Mouse (Mus musculus) liver, postnatal 0 days (tissue): Measurements from ENCODE around the gene Tdrkh. TPM values are rescaled to one million over a fixed set of nuclear protein-coding genes. Genes with fewer than 3 reads are reported as not detected.

Experiments
- ATAC-seq: fragments of 200-750 bp; cut with Nextera tagmentation; 2 replicates; pipeline ENCODE4 v1.8.0; 2017; ENCODE audit warnings: mild to moderate bottlenecking, moderate library complexity
- DNase-seq: peaks from one replicate; pipeline ENCODE4 v3.0.0-alpha.2; 2016
- H3K27ac ChIP-seq: fragments of 300-500 bp; sonication (generic); 2 replicates; pipeline ENCODE4 v1.5.1; 2014; ENCODE audit warnings: antibody characterized with exemption, moderate library complexity, mild to moderate bottlenecking, low read depth
- H3K27me3 ChIP-seq: fragments of 300-500 bp; sonication (generic); 2 replicates; pipeline ENCODE4 v1.6.1; 2014; ENCODE audit warnings: low read length, control low read depth, mixed read lengths; ENCODE audit not compliant: insufficient read depth
- H3K36me3 ChIP-seq: fragments of 300-500 bp; sonication (generic); replicated peaks from 2 replicates; pipeline ENCODE4 v1.6.1; 2014; ENCODE audit warnings: mild to moderate bottlenecking, control low read depth, low read length, moderate library complexity, mixed read lengths; ENCODE audit not compliant: insufficient read depth
- H3K4me1 ChIP-seq: fragments of 300-500 bp; sonication (generic); 2 replicates; pipeline ENCODE4 v1.6.1; 2014; ENCODE audit warnings: antibody characterized with exemption, mild to moderate bottlenecking, control low read depth; ENCODE audit not compliant: insufficient read depth
- H3K4me2 ChIP-seq: fragments of 300-500 bp; sonication (generic); 2 replicates; pipeline ENCODE4 v1.6.1; 2014; ENCODE audit warnings: low read depth, mild to moderate bottlenecking, low read length, moderate library complexity, mixed read lengths
- H3K4me3 ChIP-seq: fragments of 300-500 bp; sonication (generic); 2 replicates; pipeline ENCODE4 v1.5.1; 2014; ENCODE audit warnings: low read depth, low read length
- H3K9ac ChIP-seq: fragments of 300-500 bp; sonication (generic); replicated peaks from 2 replicates; pipeline ENCODE4 v1.6.1; 2014; ENCODE audit warnings: mild to moderate bottlenecking, moderate library complexity
- H3K9me3 ChIP-seq: fragments of 300-500 bp; sonication (generic); 2 replicates; pipeline ENCODE4 v1.6.1; 2016; ENCODE audit warnings: mild to moderate bottlenecking, control low read depth, low read length, mixed read lengths
- CTCF ChIP-seq: sonication (generic); IDR thresholded peaks from 2 replicates; pipeline ENCODE4 v1.5.1; 2016; ENCODE audit warnings: antibody characterized with exemption, low read depth
- EP300 ChIP-seq: IDR thresholded peaks from 2 replicates; pipeline ENCODE4 v1.6.1; 2016; ENCODE audit warnings: antibody characterized with exemption, low read depth, mild to moderate bottlenecking
- WGBS: fragments of 180-500 bp; shearing (Covaris S2); extraction: QIAGEN DNeasy Blood & Tissue Kit; methylation state at CpG from one replicate; pipeline ENCODE4 v1.1.7; 2014; ENCODE audit not compliant: insufficient replicate concordance; 5-methylcytosine and 5-hydroxymethylcytosine counted together
- polyA plus RNA-seq: library from polyadenylated mRNA; unstranded; fragments of >200 nt; fragmentation: Nextera tagmentation; extraction: Ambion mirVana; gene quantifications from 2 replicates; pipeline ENCODE4 v1.2.1, GENCODE M21; 2015

The Tdrkh gene
- polyA plus RNA-seq, 1 experiment from 2014 or later = 7.1 TPM

DNA sequence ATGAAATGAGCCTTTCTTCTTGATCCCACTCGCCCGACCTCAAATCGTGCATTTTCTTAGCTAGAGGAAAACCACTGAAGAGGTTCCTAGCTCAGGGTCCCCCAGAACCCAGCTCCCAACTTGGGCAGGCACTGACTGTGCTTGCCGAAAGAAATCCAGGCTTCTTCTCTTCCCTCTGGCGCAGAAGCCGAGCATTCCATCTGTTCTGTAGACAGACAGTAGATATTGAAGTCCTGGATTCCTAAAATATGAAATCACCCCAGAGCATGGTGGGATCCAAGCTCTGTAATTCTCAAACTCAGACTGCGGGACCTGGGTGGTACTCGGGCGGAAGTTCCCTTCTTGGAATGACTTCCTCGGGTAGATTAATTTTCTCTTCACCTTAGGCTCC is 60.0 kb downstream of the Tdrkh start:
- DNase-seq = no peak
- no peaks in the 10 kb centered on the region for H3K9me3 ChIP-seq
- H3K4me2 ChIP-seq = no peak overlapping the region
- no peak for TF ChIP-seq CTCF
- no peak for TF ChIP-seq EP300
- no peaks in the 10 kb centered on the region for H3K4me1 ChIP-seq
- no peak overlapping the region for H3K27ac ChIP-seq
- H3K27me3 ChIP-seq = no peaks in the 10 kb centered on the region
- H3K36me3 ChIP-seq = no peaks in the 10 kb centered on the region
- H3K9ac ChIP-seq = no peak overlapping the region
- no peak overlapping the region for H3K4me3 ChIP-seq
- 63% methylated on average over 10 of the region's 10 CpGs for WGBS
- no peak for ATAC-seq

- Histone ChIP-seq H3K36me3 (no peaks in the 10 kb centered on the region), H3K9me3 (no peaks in the 10 kb centered on the region), H3K27ac (no peak overlapping the region), H3K4me2 (no peak overlapping the region), H3K4me3 (no peak overlapping the region), H3K27me3 (peaks cover 3% of the 10 kb centered on the region; the same call in 1 of the 2 replicates), H3K4me1 (no peaks in the 10 kb centered on the region), H3K9ac (no peak overlapping the region)
- no peak for DNase-seq
- ATAC-seq = no peak
- TF ChIP-seq EP300 (no peak), CTCF (no peak)
- 47% methylated on average over 5 of the region's 5 CpGs for WGBS
Measured at GRCm38 (mm10) chr3:94473567-94474232, 60.6 kb downstream of the Tdrkh start.

- peaks cover 24% of the 10 kb centered on the region for H3K27me3 ChIP-seq
- TF ChIP-seq EP300 = no peak
- TF ChIP-seq CTCF = no peak
- DNase-seq (no peak), ATAC-seq (no peak)
- no peak overlapping the region for H3K4me2 ChIP-seq
- no peaks in the 10 kb centered on the region for H3K36me3 ChIP-seq
- no peaks in the 10 kb centered on the region for H3K4me1 ChIP-seq
- H3K9me3 ChIP-seq = no peaks in the 10 kb centered on the region
- H3K4me3 ChIP-seq = no peak overlapping the region
- H3K9ac ChIP-seq = no peak overlapping the region
- H3K27ac ChIP-seq = no peak overlapping the region
- 49% methylated on average over 8 of the region's 8 CpGs for WGBS
Measured at GRCm38 (mm10) chr3:94476301-94477035, 63.4 kb downstream of the Tdrkh start.

- no peaks in the 10 kb centered on the region for H3K36me3 ChIP-seq
- no peaks in the 10 kb centered on the region for H3K4me1 ChIP-seq
- no peak overlapping the region for H3K9ac ChIP-seq
- 65% methylated on average over 4 of the region's 4 CpGs for WGBS
- no peaks in the 10 kb centered on the region for H3K9me3 ChIP-seq
- no peak for TF ChIP-seq CTCF
- TF ChIP-seq EP300 = no peak
- H3K27ac ChIP-seq = no peak overlapping the region
- no peak overlapping the region for H3K4me3 ChIP-seq
- ATAC-seq (no peak), DNase-seq (no peak)
- peaks cover 24% of the 10 kb centered on the region for H3K27me3 ChIP-seq
- H3K4me2 ChIP-seq = no peak overlapping the region
Measured at GRCm38 (mm10) chr3:94477444-94477843, 64.4 kb downstream of the Tdrkh start.

- WGBS = 3% methylated on average over 13 of the region's 14 CpGs
- no peak for DNase-seq
- TF ChIP-seq CTCF (no peak), EP300 (no peak)
- Histone ChIP-seq H3K36me3 (no peaks in the 10 kb centered on the region), H3K27me3 (peaks cover 24% of the 10 kb centered on the region), H3K4me3 (no peak within 1 kb of the TSS), H3K9me3 (no peaks in the 10 kb centered on the region), H3K4me2 (no peak within 1 kb of the TSS), H3K9ac (no peak within 1 kb of the TSS), H3K27ac (no peak within 1 kb of the TSS), H3K4me1 (no peaks in the 10 kb centered on the region)
- peak; percentile 67 for ATAC-seq
Measured at GRCm38 (mm10) chr3:94477981-94478422, 64.9 kb downstream of the Tdrkh start, which contains the start of gene Celf3. Gene Celf3, plus strand, starts transcription at chr3:94478295.

GRCm38 (mm10) chr3:94478591-94479169 is 65.6 kb downstream of the Tdrkh start:
- peaks cover 24% of the 10 kb centered on the region for H3K27me3 ChIP-seq
- ATAC-seq = no peak
- H3K4me1 ChIP-seq = no peaks in the 10 kb centered on the region
- no peak overlapping the region for H3K4me3 ChIP-seq
- H3K27ac ChIP-seq = no peak overlapping the region
- H3K36me3 ChIP-seq = no peaks in the 10 kb centered on the region
- no peaks in the 10 kb centered on the region for H3K9me3 ChIP-seq
- no peak overlapping the region for H3K4me2 ChIP-seq
- WGBS = 10% methylated on average over 9 of the region's 9 CpGs
- H3K9ac ChIP-seq = no peak overlapping the region
- no peak for DNase-seq
- TF ChIP-seq CTCF (no peak), EP300 (no peak)
